8 mouse cellular contexts compared by ENCODE assay signal in the genomic region with DNA sequence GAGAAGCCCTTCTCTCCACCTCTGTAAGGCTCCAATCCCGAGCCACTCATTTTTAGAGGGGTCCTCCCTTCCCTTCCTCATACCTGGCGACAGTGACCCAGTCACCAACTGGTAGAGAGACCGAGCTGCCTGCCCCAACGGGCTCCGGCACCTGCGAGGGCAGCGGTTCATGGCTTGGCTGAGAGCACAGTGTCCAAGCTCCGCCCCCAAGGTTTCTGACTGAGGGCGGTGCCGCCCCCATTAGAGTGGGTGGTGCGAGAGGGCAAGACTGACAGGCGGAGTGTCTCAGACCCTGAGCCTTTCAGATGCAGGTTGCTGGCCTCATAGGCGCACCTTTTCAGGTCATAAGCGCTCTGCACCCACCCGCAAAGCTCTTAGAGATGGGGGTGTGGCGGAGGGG. TPM values are rescaled to one million over a fixed set of nuclear protein-coding genes. Genes with fewer than 3 reads are reported as not detected.
DNase-seq lines count a peak whose midpoint lies in the region; ATAC-seq and TF ChIP-seq lines count a peak whose summit lies in the region.

No protein-coding gene starts in this region.

- 2% methylated on average over 16 of the region's 16 CpGs for WGBS in hindbrain, embryonic 10.5 days
- under 1% methylated on average over 16 of the region's 16 CpGs for WGBS in limb, embryonic 13.5 days
- 3% methylated on average over 16 of the region's 16 CpGs for WGBS in midbrain, embryonic 12.5 days

- H3K4me1 ChIP-seq in G1E (ENCODE audit: insufficient read depth, low read depth, low read length) = peaks cover 11% of the 10 kb centered on the region
- peaks cover 51% of the 10 kb centered on the region for H3K4me1 ChIP-seq in hindbrain, embryonic 10.5 days (replicated peaks)
- H3K4me1 ChIP-seq in limb, embryonic 13.5 days = peaks cover 37% of the 10 kb centered on the region
- peaks cover 43% of the 10 kb centered on the region for H3K4me1 ChIP-seq in midbrain, embryonic 12.5 days

- peak overlapping the region; percentile 48 for H3K4me2 ChIP-seq in limb, embryonic 13.5 days (replicated peaks)
- peak overlapping the region; percentile 65 for H3K4me2 ChIP-seq in midbrain, embryonic 12.5 days (replicated peaks)

- no peak for TF ChIP-seq CTCF in G1E (IDR thresholded peaks at IDR 0.05; ENCODE audit: low read depth, low read length)

- H3K9ac ChIP-seq in limb, embryonic 13.5 days = no peak overlapping the region
- peak overlapping the region; percentile 34 for H3K9ac ChIP-seq in midbrain, embryonic 12.5 days (replicated peaks)

- peak; percentile 71 for DNase-seq in 416B (ENCODE audit: low read depth)
- peak; percentile 37 for DNase-seq in G1E (ENCODE audit: low spot score)
- peak; percentile 75 for DNase-seq in embryo, embryonic 11 days
- peak; percentile 51 for DNase-seq in hindbrain, embryonic 10.5 days (ENCODE audit: low spot score)
- peak; percentile 69 for DNase-seq in testis, postnatal 10 days (ENCODE audit: low spot score)
- DNase-seq in left cerebral cortex, adult 9 months (ENCODE audit: low spot score in 2 of 2) = no peak

- ATAC-seq in G1E (ENCODE audit: extremely low read depth, insufficient number of reproducible peaks, low FRiP score, poor library complexity, severe bottlenecking) = 0 out of 2 replicates have a peak, but pooled peaks have one; percentile 22
- no peak for ATAC-seq in limb, embryonic 13.5 days (ENCODE audit: low FRiP score, low read depth)
- ATAC-seq in midbrain, embryonic 12.5 days (ENCODE audit: low FRiP score, low read depth) = peak; percentile 52; the same call in 1 of the 2 replicates

- H3K27me3 ChIP-seq in G1E (ENCODE audit: insufficient read depth, low read length) = peaks cover 17% of the 10 kb centered on the region
- H3K27me3 ChIP-seq in hindbrain, embryonic 10.5 days (ENCODE audit: insufficient read depth, poor library complexity, severe bottlenecking) = peaks cover 45% of the 10 kb centered on the region
- peaks cover 49% of the 10 kb centered on the region for H3K27me3 ChIP-seq in limb, embryonic 13.5 days
- H3K27me3 ChIP-seq in midbrain, embryonic 12.5 days = peaks cover 45% of the 10 kb centered on the region

- H3K9me3 ChIP-seq in G1E (replicated peaks) = no peaks in the 10 kb centered on the region
- H3K9me3 ChIP-seq in hindbrain, embryonic 10.5 days = no peaks in the 10 kb centered on the region
- H3K9me3 ChIP-seq in limb, embryonic 13.5 days = no peaks in the 10 kb centered on the region
- no peaks in the 10 kb centered on the region for H3K9me3 ChIP-seq in midbrain, embryonic 12.5 days

- H3K36me3 ChIP-seq in G1E (replicated peaks) = no peaks in the 10 kb centered on the region
- no peaks in the 10 kb centered on the region for H3K36me3 ChIP-seq in hindbrain, embryonic 10.5 days
- no peaks in the 10 kb centered on the region for H3K36me3 ChIP-seq in limb, embryonic 13.5 days
- H3K36me3 ChIP-seq in midbrain, embryonic 12.5 days = no peaks in the 10 kb centered on the region

- peak overlapping the region; percentile 12; the same call in 1 of the 2 replicates for H3K27ac ChIP-seq in hindbrain, embryonic 10.5 days
- H3K27ac ChIP-seq in limb, embryonic 13.5 days = no peak overlapping the region
- H3K27ac ChIP-seq in midbrain, embryonic 12.5 days (replicated peaks) = peak overlapping the region; percentile 36; the same call in 1 of the 2 replicates

- H3K4me3 ChIP-seq in G1E (ENCODE audit: low read depth, low read length) = peak overlapping the region; percentile 55; the same call in 1 of the 2 replicates
- peak overlapping the region; percentile 47 for H3K4me3 ChIP-seq in hindbrain, embryonic 10.5 days
- H3K4me3 ChIP-seq in limb, embryonic 13.5 days = 0 out of 2 replicates have a peak overlapping the region, but pooled peaks have one; percentile 5
- peak overlapping the region; percentile 35 for H3K4me3 ChIP-seq in midbrain, embryonic 12.5 days

RNA-seq across cellular contexts. Expression of a gene that starts 3.7 kb away (rescaled TPM):
- total RNA-seq in G1E (2014; fragmentation: Nextera tagmentation) (not detected in 2 replicates), G1E (2017) (0.05 TPM in 1 of 2 replicates, not detected in the other)
- not detected in 2 replicates for polyA plus RNA-seq in G1E (2012)
- 0.71 and 0.77 TPM in 2 replicates for polyA plus RNA-seq in hindbrain, embryonic 10.5 days (2016; fragmentation: Nextera tagmentation; extraction: Ambion mirVana)
- 0.55 and 0.70 TPM in 2 replicates for polyA plus RNA-seq in limb, embryonic 13.5 days (2015; fragmentation: Nextera tagmentation; extraction: Ambion mirVana)
- polyA plus RNA-seq in midbrain, embryonic 12.5 days (2016; fragmentation: Nextera tagmentation; extraction: Ambion mirVana) = 1.2 and 1.9 TPM in 2 replicates

RNA-seq across cellular contexts. Expression of a gene that starts 28.5 kb away (rescaled TPM):
- total RNA-seq in G1E (2014; fragmentation: Nextera tagmentation) = 175 and 192 TPM in 2 replicates
- 247 and 283 TPM in 2 replicates for total RNA-seq in G1E (2017)
- 66.4 and 74.3 TPM in 2 replicates for polyA plus RNA-seq in G1E (2012)
- polyA plus RNA-seq in hindbrain, embryonic 10.5 days (2016; fragmentation: Nextera tagmentation; extraction: Ambion mirVana) = 60.0 and 60.8 TPM in 2 replicates
- polyA plus RNA-seq in limb, embryonic 13.5 days (2015; fragmentation: Nextera tagmentation; extraction: Ambion mirVana) = 66.0 and 68.2 TPM in 2 replicates
- 115 and 123 TPM in 2 replicates for polyA plus RNA-seq in midbrain, embryonic 12.5 days (2016; fragmentation: Nextera tagmentation; extraction: Ambion mirVana)

Comparison
In these comparisons a context has a peak if more than half of its experiments do, and no peak if none do; other contexts are left out.
1. DNase-seq: peak in 416B (single experiment), G1E (single experiment), embryo, embryonic 11 days (single experiment), hindbrain, embryonic 10.5 days (single experiment) and testis, postnatal 10 days (single experiment); none in left cerebral cortex, adult 9 months (0 of 2).
2. H3K4me3 ChIP-seq: peak in every context shown above with its lines; median percentile 55 in G1E; 47 in hindbrain, embryonic 10.5 days; 35 in midbrain, embryonic 12.5 days; 5 in limb, embryonic 13.5 days.